Mouse (Mus musculus) stomach, postnatal 0 days (tissue): Measurements from ENCODE around the gene Hoxd11.

Experiments
- CTCF ChIP-seq: IDR thresholded peaks from 2 replicates; pipeline ENCODE4 v1.5.1; 2016; ENCODE audit warnings: antibody characterized with exemption, low read depth, mild to moderate bottlenecking, moderate library complexity
- EP300 ChIP-seq: optimal IDR thresholded peaks from 2 replicates; pipeline ENCODE3; 2016; ENCODE audit warnings: antibody characterized with exemption

- no peak for TF ChIP-seq CTCF
- TF ChIP-seq EP300 = no peak
These were observed 23.5 kb downstream of the Hoxd11 start for GRCm38 (mm10) chr2:74702820-74703219.
